Mouse (Mus musculus) spleen, adult 18-20 months (tissue): ENCODE results near the gene Tdg.
"Not testable (repeated sequence)": the region's sequence is repeated elsewhere in the genome, so short reads cannot be mapped to it uniquely, and the experiment has no call there.

Experiments used
- DNase-seq, 2 experiments: peaks; one replicate each; pipeline ENCODE4 v3.0.0; 2022; ENCODE audit warnings: mixed read lengths in 2 of 2

Tdg gene

DNA sequence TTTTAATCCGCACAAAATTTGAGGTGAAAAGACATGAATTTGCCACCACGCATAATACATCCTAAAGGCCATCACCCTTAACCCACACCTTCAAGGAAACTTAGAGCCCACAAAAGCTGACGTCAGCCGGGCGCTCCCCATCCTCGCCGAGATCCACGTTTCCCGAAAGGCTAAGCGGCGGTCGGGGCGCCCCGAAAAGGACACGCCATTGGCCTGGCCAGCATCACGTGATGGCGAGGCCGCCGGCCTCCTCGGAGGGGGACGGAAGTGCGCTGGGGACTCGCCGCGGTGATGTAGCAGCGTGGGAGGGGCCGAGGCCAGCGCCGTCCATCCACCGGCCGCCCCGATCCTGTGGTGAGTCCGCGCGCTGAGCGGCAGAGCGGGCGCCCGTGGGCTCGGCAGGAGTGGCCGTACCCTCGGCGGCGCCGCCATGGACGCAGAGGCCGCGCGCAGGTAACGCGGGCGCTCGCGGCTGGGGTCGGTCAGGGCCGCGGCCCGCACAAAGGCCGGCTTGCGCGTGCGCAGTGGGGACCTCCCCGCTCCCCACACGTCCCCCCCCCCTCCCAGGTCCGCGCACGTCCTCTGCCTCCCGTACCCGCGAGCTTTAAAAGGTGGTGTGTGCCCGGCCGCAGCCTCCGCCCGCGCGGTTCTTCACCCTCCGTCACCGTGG lies at the start of gene Tdg:
Gene Tdg, plus strand, starts transcription at position 243 of the 670 bp plus-strand sequence.
- DNase-seq: peak; percentile 81 to 89

DNA sequence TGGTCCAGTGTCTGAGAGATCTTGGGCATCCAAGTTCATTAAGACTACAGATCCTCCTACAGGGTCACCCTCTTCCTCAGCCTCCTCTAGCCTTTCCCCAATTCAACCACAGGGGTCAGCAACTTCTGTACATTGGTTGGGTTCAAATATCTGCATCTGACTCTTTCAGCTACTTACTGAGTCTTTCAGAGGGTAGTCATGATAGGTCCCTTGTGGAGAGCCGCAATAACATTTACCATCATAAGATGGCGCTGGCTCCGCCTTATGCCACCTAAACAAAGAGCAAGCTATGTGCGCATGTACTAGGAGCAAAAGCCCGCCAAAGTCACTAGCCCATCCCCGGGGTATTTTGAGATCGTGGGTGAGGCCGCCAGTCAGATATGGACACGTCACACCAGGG lies 40.0 kb upstream of the Tdg start:
- not testable (repeated sequence) for DNase-seq

DNA sequence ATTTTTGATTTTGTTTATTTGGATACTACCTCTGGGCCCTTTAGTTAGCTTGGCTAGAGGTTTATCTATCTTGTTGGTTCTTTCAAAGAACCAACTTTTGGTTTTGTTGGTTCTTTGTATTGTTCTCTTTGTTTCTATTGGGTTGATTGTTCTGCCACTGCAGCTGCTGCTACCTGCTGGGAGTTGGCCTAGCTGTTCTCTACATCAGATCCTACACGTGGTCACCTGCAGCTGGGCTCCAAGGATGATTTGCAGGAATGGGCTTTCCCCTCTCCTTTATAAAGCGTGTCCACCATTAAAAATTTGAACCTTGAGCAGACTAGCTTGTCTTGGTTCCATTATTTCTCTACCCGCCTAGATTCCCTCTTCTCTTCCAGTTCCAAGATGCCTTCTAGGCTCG lies 35.2 kb upstream of the Tdg start:
- DNase-seq: not testable (repeated sequence)

DNA sequence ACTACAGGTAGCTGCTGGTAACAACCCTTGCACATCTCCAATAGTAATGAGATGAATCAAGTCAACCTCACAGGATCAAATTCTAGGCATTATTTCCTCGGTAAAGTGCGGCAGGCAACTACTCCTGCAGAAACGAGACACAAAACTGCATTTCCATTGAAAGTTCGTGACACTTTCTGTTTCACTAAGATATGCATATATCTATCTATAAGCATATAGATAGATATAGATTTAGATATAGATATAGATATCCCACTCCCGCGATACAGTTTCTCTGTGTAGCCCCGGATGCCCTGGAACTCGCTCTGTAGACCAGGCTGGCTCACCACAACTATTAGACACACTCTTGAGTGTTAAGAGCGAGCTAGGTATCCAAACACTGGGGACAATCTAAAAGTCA lies 7.4 kb upstream of the Tdg start:
- no peak for DNase-seq

DNA sequence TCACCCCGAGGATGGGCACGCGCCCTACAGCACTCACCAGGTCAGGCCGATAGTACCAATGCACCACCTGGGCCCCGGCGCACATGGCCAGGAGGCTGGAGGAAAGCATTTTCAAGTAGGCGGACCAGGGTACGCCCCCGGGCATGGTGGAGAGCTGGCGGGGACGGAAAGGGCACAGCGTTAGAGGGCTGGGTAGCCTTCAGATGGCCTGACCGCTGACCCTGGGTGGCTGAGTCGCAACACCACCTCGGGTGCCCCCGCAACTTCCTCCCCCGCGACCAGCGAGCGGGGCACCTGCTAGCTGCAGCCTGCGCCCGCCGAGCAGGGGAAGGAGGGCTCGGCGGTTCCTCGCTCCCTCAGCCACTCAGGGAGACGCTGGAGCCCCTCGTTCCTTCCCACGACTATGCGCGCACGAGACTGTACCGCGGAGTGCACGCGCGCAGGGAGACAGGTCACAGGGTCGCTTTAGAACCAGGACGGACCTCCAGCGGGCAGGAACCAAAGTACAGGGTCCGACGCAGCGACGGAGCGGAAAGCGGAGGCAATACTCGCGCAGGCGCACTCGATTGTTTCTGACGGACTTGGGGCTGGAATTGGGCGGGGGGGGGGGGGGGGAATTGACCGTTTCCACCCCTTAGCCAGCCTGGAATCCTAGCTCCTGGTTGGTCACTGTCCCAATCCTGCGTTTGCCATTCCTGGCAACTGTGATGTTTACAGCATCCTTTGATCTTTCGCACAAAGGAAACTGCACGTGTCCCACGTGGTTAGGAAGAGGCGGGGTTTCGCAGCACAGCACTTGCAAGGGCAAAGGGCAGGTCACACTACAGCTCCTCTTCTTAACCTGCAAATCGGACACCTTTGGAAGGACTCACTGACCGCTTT lies 6.7 kb upstream of the Tdg start, which contains the start of gene 1190007I07Rik:
Gene 1190007I07Rik, minus strand, starts transcription at position 558 of the 882 bp plus-strand sequence.
- peak; percentile 77 to 86 for DNase-seq

DNA sequence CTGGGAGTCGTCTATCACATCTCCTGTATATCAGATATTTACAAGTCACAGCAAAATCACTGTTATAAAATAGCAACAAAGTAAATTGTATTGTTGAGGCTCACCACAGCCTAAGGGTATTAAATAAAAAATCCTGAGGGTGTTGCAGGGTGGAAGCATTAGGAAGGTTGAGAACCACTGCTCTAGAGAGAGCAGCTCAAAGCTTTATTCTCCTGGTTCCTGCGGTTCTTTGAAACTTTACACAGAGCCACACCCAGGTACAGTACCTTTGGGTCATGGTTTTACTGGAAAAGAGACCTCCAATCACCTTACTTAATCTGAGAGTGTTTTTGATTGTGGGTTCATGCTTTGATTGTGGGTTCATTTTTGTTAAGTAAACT lies 6.1 kb upstream of the Tdg start:
- not testable (repeated sequence) for DNase-seq

DNA sequence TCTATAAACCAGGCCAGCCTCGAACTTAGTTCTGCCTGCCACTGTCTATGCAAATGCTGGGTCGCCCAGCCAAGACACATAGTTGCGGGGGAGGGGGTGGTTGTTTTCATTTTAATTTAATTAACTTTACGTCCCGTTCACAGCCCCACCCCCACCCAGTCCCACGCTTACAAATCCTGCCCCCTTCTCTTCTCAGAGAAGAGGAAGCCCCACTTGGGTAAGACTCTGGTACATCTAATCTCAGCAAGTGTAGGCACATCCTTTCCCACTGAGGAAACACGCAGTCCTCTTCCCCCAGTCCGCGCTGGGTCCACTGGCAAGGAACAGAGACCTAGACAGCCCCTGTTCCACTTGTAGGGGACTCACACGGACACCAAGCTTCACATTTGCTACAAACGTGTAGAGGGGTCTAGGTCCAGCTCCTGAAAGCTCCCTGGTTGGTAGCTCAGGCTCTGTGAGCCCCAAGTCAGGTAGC lies 480 bp upstream of the Tdg start:
- DNase-seq: peak in 1 of 2 experiments; percentile 13

DNA sequence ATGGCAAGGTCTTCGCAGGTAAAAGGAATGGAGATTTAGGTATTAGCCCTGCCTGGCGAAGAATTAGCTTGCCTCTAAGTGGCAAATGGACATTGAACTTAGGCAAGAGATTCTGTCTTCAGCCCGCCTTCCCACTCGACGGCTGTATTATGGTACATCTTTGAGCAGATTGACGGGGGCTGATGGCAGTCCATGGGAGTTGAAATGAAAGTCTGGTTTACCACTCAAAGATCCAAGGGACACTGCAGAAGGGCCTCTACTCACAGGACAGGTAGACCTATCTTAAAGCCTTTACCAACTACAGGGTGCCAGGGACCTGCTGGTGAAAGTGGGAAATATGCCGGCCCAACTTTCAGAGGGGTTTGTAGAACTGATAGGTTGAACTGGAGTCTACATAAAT lies 869 bp downstream of the Tdg start:
- no peak for DNase-seq

DNA sequence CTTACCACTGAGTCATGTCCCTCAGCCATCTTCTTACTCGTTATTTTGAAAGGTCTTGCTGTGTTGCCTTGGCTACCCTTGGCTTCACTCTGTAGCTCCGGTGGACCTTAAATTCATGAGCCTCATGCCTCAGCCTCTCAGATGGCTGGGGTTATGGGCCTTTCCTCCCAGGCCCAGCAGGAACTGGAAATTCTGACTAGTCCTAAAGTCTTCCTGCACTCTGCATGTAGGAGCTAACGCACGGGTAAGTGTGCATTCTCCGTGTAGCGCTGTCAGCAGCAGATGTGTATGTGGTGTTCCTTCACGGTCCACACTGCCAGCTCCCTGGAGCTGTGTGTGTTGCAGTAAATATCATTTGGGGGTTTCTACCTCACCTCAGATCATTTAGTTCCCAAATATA lies 1.5 kb downstream of the Tdg start:
- no peak for DNase-seq

DNA sequence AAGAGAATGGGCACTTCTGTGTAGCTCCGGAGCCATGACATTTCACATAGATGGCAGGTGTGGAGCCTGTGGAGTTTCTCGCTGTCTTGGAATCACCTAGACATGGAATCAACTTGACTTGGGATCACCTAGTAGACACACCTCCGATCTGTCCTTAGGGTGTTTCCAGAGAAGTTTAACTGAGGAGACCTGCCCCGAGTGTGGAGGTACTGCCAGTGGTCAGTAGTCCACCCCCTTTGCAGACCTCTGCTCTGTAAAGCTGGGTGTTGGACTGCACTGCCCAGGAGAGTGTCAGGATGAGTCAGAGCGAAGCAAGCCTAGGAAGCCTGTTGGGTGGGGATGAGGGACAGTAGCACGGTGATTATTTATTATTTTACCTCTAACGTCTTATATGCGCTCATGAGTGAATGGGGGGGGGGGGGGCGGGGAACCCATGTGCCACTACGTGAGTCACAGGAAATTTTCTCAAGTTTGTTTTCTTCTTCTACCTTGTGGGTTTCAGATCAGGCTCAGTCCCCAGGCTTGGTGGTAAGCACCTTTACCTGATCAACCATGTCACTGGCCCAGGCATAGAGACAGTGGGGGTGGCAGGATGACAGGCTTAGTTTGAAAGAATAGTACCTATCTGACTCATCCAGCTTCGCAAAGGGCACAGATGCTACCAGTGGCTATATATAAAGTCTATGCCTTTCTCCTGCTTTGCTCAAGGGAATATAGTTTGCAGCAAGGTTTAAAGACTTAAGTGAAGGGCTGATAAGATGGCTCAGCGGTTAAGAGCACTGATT lies 3.1 kb downstream of the Tdg start:
- DNase-seq: no peak

DNA sequence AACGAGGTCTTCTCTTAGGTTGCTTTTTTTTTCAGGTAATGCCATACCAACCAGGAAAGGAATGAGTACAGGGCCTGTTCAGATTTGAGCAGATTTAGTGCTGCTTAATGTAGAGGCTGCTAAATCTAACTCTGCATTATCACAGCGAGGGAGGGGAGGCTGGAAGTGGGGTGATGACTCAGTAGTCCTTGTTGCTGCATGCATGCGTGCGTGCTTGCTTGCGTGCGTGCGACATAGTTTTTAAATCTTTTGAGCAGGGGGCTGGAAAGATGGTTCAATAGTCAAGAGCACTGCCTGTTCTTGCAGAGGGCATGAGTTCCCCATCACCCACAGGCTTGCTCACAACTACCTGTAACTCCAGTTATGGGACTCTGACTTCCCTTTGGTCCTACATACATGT lies 4.7 kb downstream of the Tdg start:
- DNase-seq: no peak

DNA sequence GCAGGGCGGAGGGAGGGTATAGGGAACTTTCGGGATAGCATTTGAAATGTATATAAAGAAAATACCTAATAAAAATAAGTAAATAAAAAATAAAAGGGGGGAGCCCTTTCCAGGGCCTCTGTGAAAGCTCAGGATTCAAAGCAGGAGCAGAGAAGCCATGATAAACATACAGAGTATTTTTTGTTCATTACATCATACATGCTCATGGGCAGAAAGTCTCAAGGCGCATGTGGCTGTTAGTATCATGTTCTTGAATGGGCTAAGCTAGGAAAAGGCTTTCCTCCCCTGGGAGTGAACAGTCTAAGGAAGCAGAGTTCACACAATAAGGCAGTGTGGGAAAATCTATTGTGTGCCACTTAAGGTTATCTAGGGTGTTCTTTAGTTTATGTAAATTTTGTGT lies 6.7 kb downstream of the Tdg start:
- no peak for DNase-seq

DNA sequence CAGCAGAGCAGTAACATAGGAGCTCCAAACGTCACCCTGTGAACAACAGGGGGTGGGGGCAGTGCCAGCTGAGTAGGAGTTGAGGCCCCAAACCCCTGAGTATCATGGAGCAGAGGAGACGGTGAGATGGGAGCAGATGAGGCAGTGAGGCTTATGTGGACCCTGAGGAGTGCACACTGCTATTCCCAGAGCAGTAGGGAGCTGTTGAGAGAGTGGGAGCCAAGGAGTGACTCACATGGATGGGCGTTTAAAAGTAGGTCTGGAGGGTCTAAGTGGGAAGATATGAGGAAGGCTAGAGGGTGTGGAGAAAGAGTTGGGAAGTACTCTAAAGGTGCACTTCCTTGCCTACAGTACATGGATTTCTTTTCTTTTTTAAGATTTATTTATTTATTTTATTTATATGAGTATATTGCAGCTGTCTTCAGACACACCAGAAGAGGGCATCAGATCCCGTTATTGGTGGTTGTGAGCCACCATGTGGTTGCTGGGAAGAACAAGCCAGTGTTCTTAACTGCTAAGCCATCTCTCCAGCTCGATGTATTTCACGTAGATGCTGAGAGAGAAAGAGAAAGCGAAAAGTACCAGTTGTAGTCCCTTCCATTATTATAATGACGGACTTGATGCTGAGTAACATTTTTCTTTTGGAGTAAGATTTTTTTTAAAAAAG lies 9.5 kb downstream of the Tdg start:
- DNase-seq: no peak

DNA sequence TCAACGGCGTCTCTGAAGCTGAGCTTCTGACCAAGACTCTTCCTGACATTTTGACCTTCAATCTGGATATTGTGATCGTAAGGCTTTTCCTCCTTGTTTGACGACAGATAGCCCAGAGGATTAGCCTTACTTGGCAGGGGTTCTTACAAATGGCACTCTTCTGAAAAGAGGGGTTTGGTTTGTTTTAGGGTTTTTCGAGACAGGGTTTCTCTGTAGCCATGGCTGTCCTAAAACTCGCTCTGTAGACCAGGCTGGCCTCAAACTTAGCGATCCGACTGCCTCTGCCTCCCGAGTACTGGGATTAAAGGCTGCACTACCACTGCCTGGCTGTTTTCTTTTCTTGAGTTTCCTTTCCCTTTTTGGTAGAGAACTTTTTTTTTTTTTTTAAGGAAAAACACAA lies 11.9 kb downstream of the Tdg start:
- no peak for DNase-seq

DNA sequence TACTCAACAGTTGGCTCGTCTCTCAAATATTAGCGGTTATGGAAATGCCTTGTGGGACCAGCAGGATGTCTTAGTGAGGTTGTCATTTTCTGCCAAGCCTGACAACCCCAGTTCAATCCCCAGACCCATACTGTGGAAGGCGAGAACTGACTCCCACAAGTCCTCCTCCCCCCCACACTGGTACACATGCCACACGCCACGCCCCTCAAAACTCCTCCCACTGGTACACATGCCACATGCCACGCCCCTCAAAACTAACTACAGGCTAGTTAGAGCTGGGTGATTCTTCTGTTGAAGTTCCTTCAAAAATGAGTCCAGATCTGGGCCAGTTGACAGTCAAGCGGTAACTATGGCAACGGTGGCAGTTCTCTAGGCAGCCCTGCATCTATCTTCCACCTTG lies 16.5 kb downstream of the Tdg start:
- DNase-seq: no peak

DNA sequence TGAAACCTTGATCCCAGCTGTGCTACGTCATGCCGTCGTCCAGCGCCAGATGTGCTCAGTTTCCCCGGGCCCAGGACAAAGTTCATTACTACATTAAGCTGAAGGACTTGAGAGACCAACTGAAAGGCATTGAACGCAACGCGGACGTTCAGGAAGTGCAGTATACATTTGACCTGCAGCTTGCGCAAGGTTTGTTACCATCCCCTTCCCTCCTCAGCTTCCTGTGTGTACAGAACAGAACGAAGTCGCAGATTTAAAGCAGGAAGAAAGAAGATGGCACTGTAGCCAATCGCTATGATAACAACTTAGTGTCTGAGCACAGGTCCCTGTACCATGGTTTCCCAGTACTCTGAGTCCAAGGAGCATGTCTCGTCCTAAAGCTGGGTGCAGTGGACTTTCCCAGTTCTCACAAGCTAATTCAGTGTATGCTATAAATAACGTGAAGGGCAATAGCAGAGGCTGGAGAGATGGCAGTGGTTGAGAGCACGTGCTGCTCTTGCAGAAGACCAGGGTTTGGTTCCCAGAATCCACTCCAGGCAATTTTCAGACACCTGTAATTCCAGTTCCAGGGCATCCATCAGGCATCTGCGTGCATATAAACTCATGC lies 17.7 kb downstream of the Tdg start:
- DNase-seq: no peak

DNA sequence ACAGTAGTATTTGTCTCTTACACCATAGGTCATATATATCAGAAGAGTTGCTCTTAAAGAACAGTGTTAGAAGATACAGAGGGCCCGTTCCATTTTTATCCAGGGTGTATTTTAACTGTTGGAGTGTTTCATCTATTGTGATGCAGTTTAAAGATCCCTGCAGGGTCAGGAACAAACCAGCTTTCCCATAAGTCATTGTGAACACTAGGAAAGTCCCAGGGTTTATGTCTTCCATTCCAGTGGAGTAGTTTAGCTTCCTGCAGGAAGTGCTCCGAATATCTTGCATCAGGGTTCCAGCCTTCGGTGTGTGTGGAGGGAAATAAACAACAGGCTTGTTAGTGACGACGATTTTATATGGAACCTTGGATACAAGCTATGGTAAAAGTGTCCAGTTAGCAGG lies 21.6 kb downstream of the Tdg start:
- DNase-seq: no peak

DNA sequence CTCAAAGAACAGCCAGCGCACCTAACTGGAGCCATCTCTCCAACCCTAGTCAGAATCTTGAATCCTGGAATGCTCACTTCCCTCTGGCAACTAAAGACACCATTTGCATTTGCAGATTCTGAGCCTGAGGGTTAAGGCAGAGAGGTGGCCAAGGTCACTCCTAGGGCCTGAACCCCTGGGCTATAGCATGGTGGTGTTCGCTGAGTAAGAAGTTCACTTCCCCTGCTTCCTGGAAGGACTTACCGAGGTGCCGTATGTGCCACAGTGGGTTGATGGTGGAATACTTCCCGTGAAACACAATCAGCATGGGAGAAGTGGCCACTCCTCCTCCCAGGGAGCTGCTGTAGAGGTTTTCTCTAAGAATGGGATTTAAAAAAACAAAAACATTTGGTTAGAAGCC lies 23.0 kb downstream of the Tdg start:
- DNase-seq: no peak

DNA sequence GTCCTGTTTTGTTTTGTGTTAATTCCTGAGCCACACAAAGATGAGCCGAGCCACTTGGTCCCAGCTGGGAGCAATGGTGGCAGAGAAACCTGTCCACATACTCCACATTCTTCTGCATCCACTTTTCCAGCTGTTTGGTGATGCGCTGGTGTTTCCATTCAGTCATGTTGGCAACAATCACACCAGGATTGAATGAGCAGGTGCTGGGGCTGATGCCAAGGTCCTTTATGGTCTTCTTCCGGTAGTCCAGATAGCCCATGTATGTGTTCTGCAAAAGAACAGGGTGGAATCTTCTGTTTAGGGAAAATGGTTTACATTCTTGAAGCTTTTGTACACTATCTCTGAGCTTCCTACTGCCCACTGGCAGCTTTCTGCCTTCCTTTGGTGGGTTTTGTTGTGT lies 25.0 kb downstream of the Tdg start:
- DNase-seq: no peak

DNA sequence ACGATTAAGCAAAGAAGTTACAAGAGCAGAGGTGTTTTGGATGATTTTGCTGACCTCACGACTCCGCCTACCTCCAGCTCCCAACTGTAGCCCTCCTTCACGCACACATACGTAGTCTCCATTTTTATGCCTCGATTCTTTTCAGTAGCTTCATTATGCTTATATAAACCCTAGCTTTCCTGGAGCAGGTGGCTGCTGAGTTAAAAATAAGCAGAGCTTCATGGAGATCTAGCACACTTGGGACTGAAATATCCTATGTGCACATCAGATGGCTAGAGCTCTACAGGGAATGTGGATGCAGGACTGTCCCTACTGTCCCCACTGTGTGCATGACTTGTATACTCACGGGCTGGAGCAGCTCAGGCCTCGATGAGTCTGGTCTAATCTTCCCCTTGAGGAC lies 32.2 kb downstream of the Tdg start:
- no peak for DNase-seq

DNA sequence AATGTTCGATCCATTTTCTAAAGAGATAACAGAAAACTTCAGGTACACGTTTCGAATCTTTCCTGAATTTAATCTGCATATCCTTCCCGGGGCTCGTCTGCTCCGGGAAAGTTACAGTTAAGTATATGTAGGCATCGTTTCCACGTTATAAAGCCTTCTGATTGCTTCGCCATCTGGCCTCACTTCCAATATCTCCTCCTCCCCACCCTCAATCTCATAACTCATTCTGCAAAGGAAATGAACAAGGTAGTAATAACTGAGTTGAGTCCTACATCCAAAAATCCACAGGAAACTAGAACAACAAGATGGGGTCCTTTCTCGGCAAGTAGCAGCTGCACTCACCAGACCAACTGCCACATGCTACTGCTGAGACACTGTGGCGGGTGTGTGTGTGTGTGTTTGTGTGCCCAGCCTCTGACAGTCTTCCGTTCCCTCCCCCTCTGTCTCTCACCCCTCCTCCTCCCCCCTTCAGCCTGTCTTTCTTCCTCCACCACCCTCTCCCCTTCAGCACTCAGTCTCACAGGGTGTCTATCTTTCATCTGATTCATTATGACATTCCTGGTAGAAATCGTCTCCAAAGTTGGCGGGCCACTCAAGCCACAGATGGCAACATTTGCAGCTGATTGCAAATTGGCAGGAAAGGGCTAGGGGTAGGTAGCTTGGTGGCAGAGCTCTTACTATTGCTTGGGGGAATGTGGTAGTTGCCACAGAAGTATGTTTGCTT lies 32.8 kb downstream of the Tdg start:
- no peak for DNase-seq

DNA sequence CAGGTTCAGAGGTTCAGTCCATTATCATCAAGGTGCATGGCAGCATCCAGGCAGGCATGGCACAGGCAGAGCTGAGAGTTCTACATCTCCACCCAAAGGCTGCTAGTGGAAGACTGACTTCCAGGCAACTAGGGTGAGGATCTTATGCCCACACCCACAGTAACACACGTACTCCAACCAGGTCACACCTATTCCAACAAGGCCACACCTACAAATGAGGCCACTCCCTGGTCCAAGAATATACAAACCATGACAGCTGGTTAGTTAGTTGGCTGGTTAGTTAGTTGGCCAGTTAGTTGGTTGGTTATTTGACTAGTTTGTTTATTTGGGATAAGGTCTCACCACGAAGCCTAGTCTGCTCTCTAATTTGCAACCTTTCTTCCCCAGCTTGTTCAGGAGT lies 33.7 kb downstream of the Tdg start:
- DNase-seq: no peak
